Mouse (Mus musculus) embryonic facial prominence, embryonic 12.5 days (tissue): Measurements from ENCODE around the gene Gm49416. TPM values are rescaled to one million over a fixed set of nuclear protein-coding genes. Genes with fewer than 3 reads are reported as not detected.

Source experiments
- ATAC-seq: fragments of 200-750 bp; cut with Nextera tagmentation; 2 replicates; pipeline ENCODE4 v1.8.0; 2017; ENCODE audit not compliant: insufficient number of reproducible peaks, insufficient read depth, low FRiP score, low TSS enrichment
- H3K27ac ChIP-seq: fragments of 300-500 bp; sonication (generic); 2 replicates; pipeline ENCODE4 v1.5.1; 2016; ENCODE audit warnings: mild to moderate bottlenecking
- H3K27me3 ChIP-seq: fragments of 300-500 bp; sonication (generic); 2 replicates; pipeline ENCODE4 v1.6.1; 2016; ENCODE audit warnings: mild to moderate bottlenecking, moderate library complexity
- H3K36me3 ChIP-seq: fragments of 300-500 bp; sonication (generic); 2 replicates; pipeline ENCODE4 v1.6.1; 2016; ENCODE audit warnings: mild to moderate bottlenecking
- H3K4me1 ChIP-seq: fragments of 300-500 bp; sonication (generic); 2 replicates; pipeline ENCODE4 v1.6.1; 2016
- H3K4me2 ChIP-seq: fragments of 300-500 bp; sonication (generic); replicated peaks from 2 replicates; pipeline ENCODE4 v1.6.1; 2016; ENCODE audit warnings: mild to moderate bottlenecking, moderate library complexity
- H3K4me3 ChIP-seq: fragments of 300-500 bp; sonication (generic); 2 replicates; pipeline ENCODE4 v1.5.1; 2016; ENCODE audit warnings: mild to moderate bottlenecking
- H3K9ac ChIP-seq: fragments of 300-500 bp; sonication (generic); 2 replicates; pipeline ENCODE4 v1.6.1; 2016; ENCODE audit warnings: mild to moderate bottlenecking, moderate library complexity
- H3K9me3 ChIP-seq: fragments of 300-500 bp; sonication (generic); 2 replicates; pipeline ENCODE4 v1.6.1; 2016; ENCODE audit warnings: mild to moderate bottlenecking, moderate library complexity
- WGBS: fragments of 180-500 bp; shearing (Covaris S2); methylation state at CpG from one replicate; pipeline ENCODE4 v1.1.7; 2016; 5-methylcytosine and 5-hydroxymethylcytosine counted together
- polyA plus RNA-seq: library from polyadenylated mRNA; unstranded; fragments of >200 nt; fragmentation: Nextera tagmentation; extraction: Ambion mirVana; gene quantifications from 2 replicates; pipeline ENCODE4 v1.2.1, GENCODE M21; 2016

The Gm49416 gene
- polyA plus RNA-seq, 1 experiment from 2014 or later: not detected

GRCm38 (mm10) chr19:8928689-8929223 lies 40.0 kb downstream of the Gm49416 start:
- H3K27me3 ChIP-seq: no peaks in the 10 kb centered on the region
- H3K4me2 ChIP-seq: peak overlapping the region; percentile 81
- H3K9me3 ChIP-seq: no peaks in the 10 kb centered on the region
- H3K36me3 ChIP-seq: peaks cover 24% of the 10 kb centered on the region
- H3K4me1 ChIP-seq: peaks cover 9% of the 10 kb centered on the region; the same call in 1 of the 2 replicates
- H3K27ac ChIP-seq: peak overlapping the region; percentile 77
- H3K9ac ChIP-seq: peak overlapping the region; percentile 88; the same call in 1 of the 2 replicates
- 0 out of 2 replicates have a peak, but pooled peaks have one; percentile 14 for ATAC-seq
- WGBS: 15% methylated on average over 16 of the region's 16 CpGs
- H3K4me3 ChIP-seq: peak overlapping the region; percentile 70

GRCm38 (mm10) chr19:8929224-8930088 lies 40.7 kb downstream of the Gm49416 start, which contains the start of the genes Rom1 and Eml3:
Rom1 (minus strand) TSS chr19:8929356.
Eml3 (plus strand) TSS chr19:8929552.
- H3K4me3 ChIP-seq: peak within 1 kb of the TSS; percentile 70
- peaks cover 30% of the 10 kb centered on the region for H3K36me3 ChIP-seq
- peak within 1 kb of the TSS; percentile 81 for H3K4me2 ChIP-seq
- peak within 1 kb of the TSS; percentile 77 for H3K27ac ChIP-seq
- peak within 1 kb of the TSS; percentile 88 for H3K9ac ChIP-seq
- peak; percentile 72 for ATAC-seq
- peaks cover 9% of the 10 kb centered on the region; the same call in 1 of the 2 replicates for H3K4me1 ChIP-seq
- 1% methylated on average over 71 of the region's 74 CpGs for WGBS
- H3K9me3 ChIP-seq: no peaks in the 10 kb centered on the region
- no peaks in the 10 kb centered on the region for H3K27me3 ChIP-seq

GRCm38 (mm10) chr19:8930117-8930516 lies 41.4 kb downstream of the Gm49416 start:
- H3K27ac ChIP-seq: no peak overlapping the region
- H3K9me3 ChIP-seq: no peaks in the 10 kb centered on the region
- peaks cover 9% of the 10 kb centered on the region; the same call in 1 of the 2 replicates for H3K4me1 ChIP-seq
- H3K4me3 ChIP-seq: peak overlapping the region; percentile 70
- H3K27me3 ChIP-seq: no peaks in the 10 kb centered on the region
- ATAC-seq: no peak
- WGBS: 11% methylated on average over 11 of the region's 11 CpGs
- H3K4me2 ChIP-seq: peak overlapping the region; percentile 81
- peak overlapping the region; percentile 88 for H3K9ac ChIP-seq
- peaks cover 35% of the 10 kb centered on the region for H3K36me3 ChIP-seq

GRCm38 (mm10) chr19:8930771-8931170 lies 42.0 kb downstream of the Gm49416 start:
- Histone ChIP-seq H3K4me2 (peak overlapping the region; percentile 81), H3K27ac (no peak overlapping the region), H3K4me3 (peak overlapping the region; percentile 70; the same call in 1 of the 2 replicates), H3K9ac (peak overlapping the region; percentile 88), H3K27me3 (no peaks in the 10 kb centered on the region), H3K36me3 (peaks cover 36% of the 10 kb centered on the region), H3K4me1 (peaks cover 9% of the 10 kb centered on the region; the same call in 1 of the 2 replicates), H3K9me3 (no peaks in the 10 kb centered on the region)
- no peak for ATAC-seq
- WGBS: 83% methylated on average over 7 of the region's 7 CpGs

GRCm38 (mm10) chr19:8936736-8937135 lies 48.0 kb downstream of the Gm49416 start:
- Histone ChIP-seq H3K4me3 (no peak overlapping the region), H3K9me3 (no peaks in the 10 kb centered on the region), H3K4me2 (no peak overlapping the region), H3K27me3 (no peaks in the 10 kb centered on the region), H3K36me3 (peaks cover 52% of the 10 kb centered on the region), H3K4me1 (peaks cover 10% of the 10 kb centered on the region), H3K9ac (no peak overlapping the region), H3K27ac (no peak overlapping the region)
- 87% methylated on average over 2 of the region's 2 CpGs for WGBS
- ATAC-seq: no peak

- Histone ChIP-seq H3K4me2 (peak overlapping the region; percentile 72), H3K27ac (no peak overlapping the region), H3K27me3 (no peaks in the 10 kb centered on the region), H3K9me3 (no peaks in the 10 kb centered on the region), H3K36me3 (peaks cover 49% of the 10 kb centered on the region), H3K4me3 (peak overlapping the region; percentile 72; the same call in 1 of the 2 replicates), H3K9ac (no peak overlapping the region), H3K4me1 (peaks cover 30% of the 10 kb centered on the region)
- WGBS: 78% methylated on average over 15 of the region's 15 CpGs
- no peak for ATAC-seq
Observed at GRCm38 (mm10) chr19:8940526-8941133, 51.9 kb downstream of the Gm49416 start.

- H3K9me3 ChIP-seq: no peaks in the 10 kb centered on the region
- peak overlapping the region; percentile 97 for H3K9ac ChIP-seq
- WGBS: 34% methylated on average over 10 of the region's 10 CpGs
- no peaks in the 10 kb centered on the region for H3K27me3 ChIP-seq
- H3K4me1 ChIP-seq: peaks cover 30% of the 10 kb centered on the region
- H3K4me3 ChIP-seq: peak overlapping the region; percentile 72
- peak overlapping the region; percentile 98 for H3K27ac ChIP-seq
- peak overlapping the region; percentile 72 for H3K4me2 ChIP-seq
- ATAC-seq: peak; percentile 49
- H3K36me3 ChIP-seq: peaks cover 51% of the 10 kb centered on the region
Observed at GRCm38 (mm10) chr19:8941136-8941514, 52.4 kb downstream of the Gm49416 start.

- Histone ChIP-seq H3K4me2 (peak within 1 kb of the TSS; percentile 72), H3K36me3 (peaks cover 56% of the 10 kb centered on the region), H3K4me1 (peaks cover 30% of the 10 kb centered on the region), H3K4me3 (peak within 1 kb of the TSS; percentile 72), H3K27ac (peak within 1 kb of the TSS; percentile 98), H3K9ac (peak within 1 kb of the TSS; percentile 97), H3K27me3 (no peaks in the 10 kb centered on the region), H3K9me3 (no peaks in the 10 kb centered on the region)
- ATAC-seq: peak; percentile 90
- under 1% methylated on average over 64 of the region's 64 CpGs for WGBS
Observed at GRCm38 (mm10) chr19:8941515-8942217, 52.9 kb downstream of the Gm49416 start, which contains the start of gene Mta2. Mta2 (plus strand) TSS chr19:8941875.

GRCm38 (mm10) chr19:8942276-8942964 lies 53.7 kb downstream of the Gm49416 start:
- peak overlapping the region; percentile 72 for H3K4me2 ChIP-seq
- no peaks in the 10 kb centered on the region for H3K27me3 ChIP-seq
- peak overlapping the region; percentile 97 for H3K9ac ChIP-seq
- peak overlapping the region; percentile 72 for H3K4me3 ChIP-seq
- no peaks in the 10 kb centered on the region for H3K9me3 ChIP-seq
- WGBS: under 1% methylated on average over 45 of the region's 46 CpGs
- ATAC-seq: peak; percentile 42
- peaks cover 30% of the 10 kb centered on the region for H3K4me1 ChIP-seq
- peaks cover 57% of the 10 kb centered on the region for H3K36me3 ChIP-seq
- peak overlapping the region; percentile 98 for H3K27ac ChIP-seq

- Histone ChIP-seq H3K9ac (peak overlapping the region; percentile 97), H3K9me3 (no peaks in the 10 kb centered on the region), H3K4me1 (peaks cover 30% of the 10 kb centered on the region), H3K27me3 (no peaks in the 10 kb centered on the region), H3K36me3 (peaks cover 59% of the 10 kb centered on the region), H3K4me2 (peak overlapping the region; percentile 72), H3K4me3 (peak overlapping the region; percentile 72), H3K27ac (no peak overlapping the region)
- no peak for ATAC-seq
- WGBS: 65% methylated on average over 2 of the region's 2 CpGs
Observed at GRCm38 (mm10) chr19:8943047-8943446, 54.3 kb downstream of the Gm49416 start.
